Mouse (Mus musculus): ENCODE measurements around the gene Crp. TPM values are rescaled to one million over a fixed set of nuclear protein-coding genes. Genes with fewer than 3 reads are reported as not detected.
A peak's percentile ranks its signal among the peaks of the same experiment; 100 is the strongest.

Crp gene
- not detected for total RNA-seq (2021)

- DNase-seq = no peak
- intact Hi-C loops (cut with DNase I) = no loop called here
Observed at GRCm38 (mm10) chr1:172697844-172698243, at the start of gene Crp. Gene Crp (plus strand): TSS chr1:172698055.

GRCm38 (mm10) chr1:172649396-172649795 lies 48.5 kb upstream of the Crp start:
- intact Hi-C loops (cut with DNase I) = no loop called here
- DNase-seq = no peak

DNA sequence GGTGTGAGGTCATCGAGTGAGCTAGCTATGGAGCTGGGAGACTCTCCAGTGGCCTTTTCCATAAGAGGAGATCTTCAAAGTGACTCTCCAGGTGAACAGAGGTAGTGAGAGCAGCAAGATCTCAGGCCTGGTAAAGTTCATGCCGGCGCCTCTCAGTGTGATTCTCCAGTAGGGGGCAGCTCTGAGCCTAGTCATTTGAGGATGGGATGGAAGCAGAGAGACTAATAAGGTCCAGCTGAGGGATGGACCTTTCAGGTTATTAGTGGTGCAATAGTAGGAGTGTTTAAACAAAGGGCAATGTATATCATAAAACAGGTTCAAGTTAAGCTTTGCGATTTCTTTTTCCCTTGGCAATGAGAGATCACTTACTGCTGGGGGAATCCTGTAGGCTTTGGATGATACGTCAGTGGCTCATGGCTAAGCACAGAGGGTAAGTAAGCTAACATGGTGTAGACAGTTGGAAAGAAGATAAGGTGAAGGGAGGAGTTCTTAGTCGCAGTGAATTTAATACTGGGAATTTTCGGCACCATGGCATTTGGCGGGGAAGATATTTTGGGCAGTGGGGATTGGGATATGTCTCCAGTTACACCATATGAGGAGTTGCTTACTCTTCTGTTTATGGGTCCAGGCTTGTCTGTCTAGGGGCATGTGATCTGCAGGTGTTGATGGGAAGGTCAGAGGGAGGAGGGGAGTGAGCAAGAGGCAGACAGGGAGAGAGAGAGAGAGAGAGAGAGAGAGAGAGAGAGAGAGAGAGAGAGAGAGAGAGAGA lies 47.2 kb upstream of the Crp start:
- DNase-seq = peak; percentile 29
- intact Hi-C loops (cut with DNase I) = no loop called here

DNA sequence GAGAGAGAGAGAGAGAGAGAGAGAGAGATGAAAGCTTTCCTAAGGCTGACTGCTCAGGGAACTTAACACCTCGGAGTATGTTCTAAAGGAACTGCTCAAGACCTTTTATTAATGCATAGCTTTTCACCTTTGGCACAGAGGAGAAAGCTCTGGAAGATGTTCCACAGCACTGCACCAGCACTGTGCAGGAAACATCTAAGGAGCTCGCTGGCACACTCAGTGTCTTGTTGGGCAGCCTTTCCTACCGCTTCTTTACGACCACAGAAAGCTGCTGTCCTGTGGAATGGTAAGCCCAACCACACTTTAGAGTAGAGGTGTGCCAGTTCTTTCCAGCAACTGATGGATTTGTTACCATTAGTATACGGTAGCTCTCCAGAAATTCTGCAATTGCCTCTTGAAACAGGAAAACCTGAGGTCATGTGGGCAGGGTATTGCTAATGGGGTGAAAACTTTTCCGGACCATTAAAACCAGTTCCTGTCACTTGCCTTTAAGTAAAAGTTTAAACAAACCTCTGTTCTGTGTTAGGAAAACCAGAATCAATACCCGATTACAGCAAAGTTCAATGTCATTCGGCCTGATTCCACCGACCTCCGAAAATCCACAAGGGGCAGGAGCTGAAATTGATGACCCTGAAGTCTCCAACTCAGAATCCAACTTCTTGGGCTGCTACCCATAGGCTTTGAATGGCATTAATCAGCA lies 46.4 kb upstream of the Crp start:
- no peak for DNase-seq
- intact Hi-C loops (cut with DNase I) = no loop called here

- intact Hi-C loops (cut with DNase I) = no loop called here
- DNase-seq = no peak
Observed at GRCm38 (mm10) chr1:172652040-172652662, 45.7 kb upstream of the Crp start.

DNA sequence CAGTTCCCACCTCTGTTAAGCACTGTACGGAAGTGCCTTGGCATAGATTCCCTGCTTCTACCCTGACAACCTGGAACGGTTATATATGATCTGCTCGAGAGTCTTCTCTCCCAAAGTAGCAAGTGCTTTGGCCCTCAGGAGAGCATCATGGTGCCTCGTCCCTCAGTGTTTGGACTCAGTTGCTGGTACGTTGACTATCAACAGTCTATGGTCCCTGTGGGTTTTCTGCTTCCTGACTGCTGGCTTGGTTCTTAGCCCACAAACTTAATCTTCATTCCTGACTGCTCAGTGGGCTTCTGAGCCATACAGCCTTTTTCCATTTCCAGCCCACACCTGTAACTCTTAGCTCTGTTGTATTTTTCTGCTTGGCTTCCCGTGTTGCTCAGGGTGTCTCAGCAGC lies 44.0 kb upstream of the Crp start:
- no peak for DNase-seq
- intact Hi-C loops (cut with DNase I) = no loop called here

DNA sequence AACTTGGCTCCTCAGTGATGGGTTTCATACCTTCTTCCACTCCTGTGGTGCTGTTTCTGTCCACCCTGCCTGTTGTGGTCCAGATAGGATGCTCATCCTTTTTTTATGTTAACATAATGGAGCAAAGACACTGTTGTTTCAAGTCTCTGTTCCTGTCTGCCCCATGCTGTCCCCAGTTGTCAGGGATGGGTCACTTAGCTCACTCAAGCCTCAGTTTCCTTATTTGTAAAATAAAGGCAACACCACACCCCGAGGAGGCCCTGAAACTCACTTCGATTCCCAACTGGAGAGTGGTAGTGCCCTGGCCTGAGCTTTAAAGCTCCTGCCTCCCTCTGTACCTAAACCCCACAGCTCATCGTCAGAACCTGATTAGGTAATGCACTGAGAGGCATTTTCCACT lies 40.6 kb upstream of the Crp start:
- no peak for DNase-seq
- intact Hi-C loops (cut with DNase I) = no loop called here

DNA sequence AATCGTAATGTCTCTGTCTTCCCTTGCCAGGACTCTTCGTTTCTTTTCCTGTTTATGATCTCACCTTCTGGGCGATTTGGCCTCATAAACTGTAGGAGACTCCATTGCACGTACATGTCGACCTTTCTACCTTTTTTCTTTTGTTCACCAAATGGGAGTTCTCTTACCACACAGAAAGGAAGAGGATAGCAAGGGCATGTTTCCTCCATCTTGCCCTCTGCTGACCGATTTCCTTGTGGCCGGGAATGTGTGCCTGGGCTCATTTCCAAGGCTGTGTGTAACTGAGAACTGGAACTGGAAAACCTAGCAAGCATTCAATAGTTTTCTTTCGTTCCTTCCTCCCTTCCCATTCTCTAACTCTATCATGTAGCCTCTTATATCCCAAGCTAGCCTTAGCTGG lies 38.2 kb upstream of the Crp start:
- intact Hi-C loops (cut with DNase I) = no loop called here
- DNase-seq = no peak

GRCm38 (mm10) chr1:172665457-172665856 lies 32.4 kb upstream of the Crp start:
- intact Hi-C loops (cut with DNase I) = no loop called here
- no peak for DNase-seq

GRCm38 (mm10) chr1:172667597-172667996 lies 30.3 kb upstream of the Crp start:
- DNase-seq = no peak
- intact Hi-C loops (cut with DNase I) = no loop called here

DNA sequence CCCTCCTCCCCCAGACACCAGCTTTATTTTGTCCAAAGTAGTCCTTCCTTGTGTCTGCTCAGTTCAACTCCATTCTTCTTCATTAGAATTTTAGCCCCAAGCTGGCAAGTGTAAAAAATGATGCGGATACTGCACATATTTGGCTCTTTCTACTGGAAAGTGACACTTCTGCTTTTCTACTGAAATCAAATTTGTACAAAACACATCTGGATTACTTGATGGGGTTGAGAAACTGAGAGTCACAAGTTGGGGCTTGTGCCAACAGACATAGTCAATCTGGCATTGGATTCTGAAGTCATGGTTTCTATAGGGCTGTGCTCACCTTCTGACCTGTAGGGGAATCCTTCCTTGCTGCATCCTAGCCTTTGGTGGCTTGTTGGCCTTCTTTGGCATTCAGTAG lies 27.1 kb upstream of the Crp start:
- intact Hi-C loops (cut with DNase I) = no loop called here
- no peak for DNase-seq

- intact Hi-C loops (cut with DNase I) = no loop called here
- DNase-seq = no peak
Observed at GRCm38 (mm10) chr1:172680742-172681141, 17.1 kb upstream of the Crp start.

DNA sequence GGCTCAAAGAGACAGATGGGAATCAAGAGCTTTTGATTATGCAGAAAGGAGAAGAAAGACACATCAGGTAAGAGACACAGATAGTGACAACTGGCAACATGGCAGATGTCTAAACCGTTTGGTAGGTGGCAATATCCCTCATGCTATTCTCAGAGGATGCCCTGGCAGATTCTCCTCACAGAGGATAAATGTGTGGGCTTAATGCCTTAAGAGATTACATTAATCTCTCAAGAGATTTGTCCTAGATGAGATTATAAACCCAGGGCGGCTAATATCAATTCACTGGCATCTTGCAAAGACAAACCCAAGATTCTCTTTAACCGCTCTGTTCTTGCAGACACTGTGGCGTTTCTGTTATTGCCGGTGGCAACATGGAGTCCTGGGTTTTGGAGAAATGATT lies 14.3 kb upstream of the Crp start:
- intact Hi-C loops (cut with DNase I) = no loop called here
- no peak for DNase-seq

GRCm38 (mm10) chr1:172683957-172684356 lies 13.9 kb upstream of the Crp start:
- intact Hi-C loops (cut with DNase I) = no loop called here
- DNase-seq = no peak

DNA sequence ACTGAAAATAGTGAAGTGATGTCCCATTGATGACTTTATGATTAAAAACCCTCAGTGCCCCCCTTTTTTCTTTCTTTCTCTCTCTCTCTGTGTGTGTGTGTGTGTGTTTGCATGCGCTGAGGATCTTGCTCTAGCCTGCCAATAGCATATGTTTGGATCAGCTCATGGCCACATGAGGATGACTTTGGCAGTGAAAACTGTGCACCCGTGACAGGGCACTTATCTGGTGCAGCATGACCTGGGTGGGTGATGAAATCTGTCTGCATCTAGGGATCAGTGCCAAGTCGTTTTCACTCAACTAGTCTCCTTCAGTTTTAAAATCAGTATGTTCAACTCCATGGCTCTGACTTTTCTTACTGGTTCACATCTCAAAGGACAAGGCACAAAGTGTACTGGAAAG lies 12.7 kb upstream of the Crp start:
- peak; percentile 6 for DNase-seq
- intact Hi-C loops (cut with DNase I) = no loop called here

- no peak for DNase-seq
- intact Hi-C loops (cut with DNase I) = no loop called here
Observed at GRCm38 (mm10) chr1:172697422-172697821, 433 bp upstream of the Crp start.

GRCm38 (mm10) chr1:172700814-172701213 lies 3.0 kb downstream of the Crp start:
- no peak for DNase-seq
- intact Hi-C loops (cut with DNase I) = no loop called here

- DNase-seq = no peak
- intact Hi-C loops (cut with DNase I) = no loop called here
Observed at GRCm38 (mm10) chr1:172701381-172701780, 3.5 kb downstream of the Crp start.

DNA sequence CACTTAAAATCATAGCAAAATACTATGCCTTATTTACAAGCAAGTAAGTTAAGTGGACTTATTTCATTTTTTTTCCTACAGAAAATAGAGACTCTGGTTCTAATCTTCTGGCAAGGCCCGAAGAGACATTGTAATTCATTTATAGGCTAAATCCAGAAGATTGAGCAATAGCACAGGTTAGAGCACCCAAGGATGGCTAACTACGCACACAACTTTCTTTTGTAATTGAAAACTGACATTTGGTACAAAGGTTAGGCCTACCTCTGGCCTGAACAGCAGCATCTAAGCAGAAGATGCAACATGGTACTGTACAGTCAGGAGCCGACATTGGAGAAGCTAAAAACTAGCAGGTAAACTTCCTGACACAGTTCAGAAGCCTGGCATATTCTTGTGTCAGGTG lies 4.0 kb downstream of the Crp start:
- no peak for DNase-seq
- intact Hi-C loops (cut with DNase I) = no loop called here

GRCm38 (mm10) chr1:172704769-172705168 lies 6.9 kb downstream of the Crp start:
- DNase-seq = no peak
- intact Hi-C loops (cut with DNase I) = no loop called here

DNA sequence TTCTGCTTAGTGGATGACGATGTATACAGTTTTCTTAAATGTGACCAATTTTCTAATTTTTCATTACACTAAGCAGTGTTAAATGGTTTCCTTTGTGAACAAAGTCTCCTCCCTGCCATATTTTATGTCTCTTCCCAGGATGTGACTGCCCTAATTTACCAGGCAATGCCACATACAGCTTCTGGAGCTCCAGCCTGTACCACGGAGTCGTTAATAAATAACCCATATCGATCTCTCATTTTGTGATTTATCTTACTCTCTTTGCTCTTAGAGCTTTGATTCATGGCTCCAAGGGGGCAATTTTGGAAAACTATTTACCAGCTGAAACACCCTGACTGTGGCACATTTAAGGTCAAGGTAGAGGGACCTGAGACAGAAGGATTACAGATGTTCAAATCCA lies 8.4 kb downstream of the Crp start:
- intact Hi-C loops (cut with DNase I) = no loop called here
- DNase-seq = no peak

DNA sequence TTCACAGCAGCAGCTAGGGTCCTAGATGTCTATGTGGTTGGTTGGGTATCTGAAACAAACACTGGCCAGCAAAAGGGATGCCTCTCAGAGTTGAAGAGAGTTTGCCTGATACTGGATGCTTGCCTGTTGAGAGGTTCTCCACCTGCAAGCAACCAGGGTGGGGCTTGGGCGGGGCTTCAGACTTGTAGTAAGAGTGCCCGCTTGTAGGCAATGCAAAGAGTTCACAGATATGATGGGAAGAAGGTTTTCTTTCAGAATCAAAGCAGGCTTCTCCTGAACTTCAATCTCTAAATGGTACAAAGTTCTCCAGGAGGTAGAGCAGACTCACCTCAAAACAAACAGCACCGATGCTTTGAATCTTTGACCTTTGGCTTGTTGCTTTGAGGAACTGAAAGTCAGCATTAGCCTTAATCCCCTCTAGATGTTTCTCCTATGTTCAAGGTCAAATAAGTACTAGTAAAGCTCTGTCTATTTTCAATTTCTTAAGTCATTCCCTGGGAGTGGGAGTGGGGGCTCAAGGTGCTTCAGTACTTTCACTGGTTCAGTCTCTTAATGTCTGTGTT lies 12.0 kb downstream of the Crp start:
- no peak for DNase-seq
- intact Hi-C loops (cut with DNase I) = no loop called here
